Mouse (Mus musculus): ENCODE measurements around the gene Rcan2.
A peak's percentile ranks its signal among the peaks of the same experiment; 100 is the strongest.

The Rcan2 gene

GRCm38 (mm10) chr17:44023842-44024241, 222.7 kb downstream of the Rcan2 start:
- no peak for DNase-seq (ENCODE audit: low spot score)

- no peak for DNase-seq (ENCODE audit: low spot score)
Measured at GRCm38 (mm10) chr17:44025011-44025410, 223.9 kb downstream of the Rcan2 start.

- no peak for DNase-seq (ENCODE audit: low spot score)
Measured at GRCm38 (mm10) chr17:44025935-44026334, 224.8 kb downstream of the Rcan2 start.

GRCm38 (mm10) chr17:44026378-44026777, 225.2 kb downstream of the Rcan2 start:
- peak; percentile 39 for DNase-seq (ENCODE audit: low spot score)

- no peak for DNase-seq (ENCODE audit: low spot score)
Measured at GRCm38 (mm10) chr17:44026786-44027185, 225.6 kb downstream of the Rcan2 start.

- DNase-seq (ENCODE audit: low spot score) = no peak
Measured at GRCm38 (mm10) chr17:44027311-44027710, 226.2 kb downstream of the Rcan2 start.

- no peak for DNase-seq (ENCODE audit: low spot score)
Measured at GRCm38 (mm10) chr17:44029616-44030015, 228.5 kb downstream of the Rcan2 start.

GRCm38 (mm10) chr17:44030776-44031587, 229.8 kb downstream of the Rcan2 start:
- peak; percentile 62 for DNase-seq (ENCODE audit: low spot score)

GRCm38 (mm10) chr17:44035005-44035404, 233.9 kb downstream of the Rcan2 start:
- DNase-seq (ENCODE audit: low spot score) = no peak

GRCm38 (mm10) chr17:44038656-44039055, 237.5 kb downstream of the Rcan2 start:
- peak; percentile 72 for DNase-seq (ENCODE audit: low spot score)

GRCm38 (mm10) chr17:44040449-44040848, 239.3 kb downstream of the Rcan2 start:
- no peak for DNase-seq (ENCODE audit: low spot score)

GRCm38 (mm10) chr17:44042301-44042700, 241.2 kb downstream of the Rcan2 start:
- no peak for DNase-seq (ENCODE audit: low spot score)

GRCm38 (mm10) chr17:44042861-44043260, 241.7 kb downstream of the Rcan2 start:
- DNase-seq (ENCODE audit: low spot score) = no peak

- no peak for DNase-seq (ENCODE audit: low spot score)
Measured at GRCm38 (mm10) chr17:44053427-44053826, 252.3 kb downstream of the Rcan2 start.

- no peak for DNase-seq (ENCODE audit: low spot score)
Measured at GRCm38 (mm10) chr17:44057123-44057522, 256.0 kb downstream of the Rcan2 start.

GRCm38 (mm10) chr17:44058145-44058544, 257.0 kb downstream of the Rcan2 start:
- DNase-seq (ENCODE audit: low spot score) = no peak

GRCm38 (mm10) chr17:44060781-44061180, 259.6 kb downstream of the Rcan2 start:
- DNase-seq (ENCODE audit: low spot score) = no peak

GRCm38 (mm10) chr17:44061289-44061890, 260.2 kb downstream of the Rcan2 start:
- DNase-seq (ENCODE audit: low spot score) = no peak

GRCm38 (mm10) chr17:44068876-44069275, 267.7 kb downstream of the Rcan2 start:
- DNase-seq (ENCODE audit: low spot score) = no peak

- DNase-seq (ENCODE audit: low spot score) = no peak
Measured at GRCm38 (mm10) chr17:44071680-44072079, 270.5 kb downstream of the Rcan2 start.

GRCm38 (mm10) chr17:44075601-44076000, 274.4 kb downstream of the Rcan2 start:
- no peak for DNase-seq (ENCODE audit: low spot score)

GRCm38 (mm10) chr17:44076051-44076680, 275.0 kb downstream of the Rcan2 start:
- DNase-seq (ENCODE audit: low spot score) = peak; percentile 29

Data from layer of hippocampus, adult 11-12 months (tissue).